Mouse (Mus musculus): Measurements from ENCODE around the gene St8sia2.

Gene St8sia2

DNA sequence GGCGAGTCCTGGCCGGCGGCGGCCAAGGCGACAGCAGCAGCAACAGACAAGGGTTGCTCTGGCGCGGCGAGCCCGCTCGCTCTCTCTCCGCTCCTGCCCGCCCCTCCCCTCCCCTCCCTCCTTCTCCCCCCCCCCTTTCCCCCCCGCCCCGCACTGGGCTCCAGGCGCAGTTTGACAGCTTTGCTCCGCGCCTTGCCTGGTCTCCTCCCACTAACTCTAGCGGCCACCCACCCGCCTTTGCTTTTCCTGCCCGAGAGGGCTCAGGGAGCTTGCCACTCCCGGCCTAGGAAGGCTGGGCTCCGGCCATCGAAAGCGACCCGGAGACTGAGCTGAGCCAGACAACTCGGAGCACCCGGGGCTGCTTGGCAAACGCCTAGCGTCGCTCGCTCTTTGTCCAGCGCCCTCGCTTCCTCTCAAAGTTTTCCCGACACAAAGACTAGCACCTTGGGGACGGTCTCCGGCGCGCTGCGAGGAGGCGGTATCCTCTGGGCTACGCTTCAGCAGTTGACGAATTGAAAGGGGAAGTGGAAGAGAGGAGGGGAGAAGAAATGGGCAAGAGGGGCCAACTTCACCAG lies at the start of gene St8sia2:
TSS of gene St8sia2 (minus strand) at position 90 of the 575 bp plus-strand sequence.
- DNase-seq (ENCODE audit: low spot score in 2 of 2) = no peak

GRCm38 (mm10) chr7:74061076-74061475 lies 47.6 kb upstream of the St8sia2 start:
- no peak for DNase-seq (ENCODE audit: low spot score in 2 of 2)

DNA sequence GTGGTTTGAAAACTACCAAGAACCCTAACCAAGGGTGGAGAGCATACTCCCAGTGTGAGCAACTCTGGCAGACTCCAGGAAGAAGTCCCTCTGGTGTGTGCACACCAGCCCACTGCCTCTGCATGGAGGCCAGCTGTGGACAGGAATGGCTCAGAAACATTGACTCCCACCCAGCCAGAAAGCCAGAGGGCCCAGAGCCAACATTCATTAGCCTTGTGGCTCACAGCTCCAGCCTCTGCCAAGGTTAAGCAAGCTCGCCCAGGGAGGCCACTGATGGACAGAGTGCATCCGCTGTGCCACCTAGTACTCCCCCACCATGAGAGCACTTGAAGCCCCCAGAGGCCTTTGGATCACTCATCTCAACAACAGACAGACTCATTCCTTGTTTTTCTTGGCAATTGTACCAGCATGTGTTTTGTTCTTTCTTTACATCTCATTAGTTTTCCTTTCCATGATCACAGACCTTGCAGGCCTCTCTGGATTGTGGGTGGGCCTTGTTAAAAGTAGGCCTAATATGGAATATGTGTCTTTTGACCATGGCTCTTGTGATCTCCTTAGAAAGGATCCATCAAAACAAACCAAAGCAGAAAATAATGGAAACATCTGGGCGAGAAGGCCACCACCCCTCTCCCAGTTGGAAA lies 46.9 kb upstream of the St8sia2 start:
- DNase-seq (ENCODE audit: low spot score in 2 of 2) = no peak

- DNase-seq (ENCODE audit: low spot score in 2 of 2) = no peak
Observed at GRCm38 (mm10) chr7:74059684-74060083, 46.2 kb upstream of the St8sia2 start.

DNA sequence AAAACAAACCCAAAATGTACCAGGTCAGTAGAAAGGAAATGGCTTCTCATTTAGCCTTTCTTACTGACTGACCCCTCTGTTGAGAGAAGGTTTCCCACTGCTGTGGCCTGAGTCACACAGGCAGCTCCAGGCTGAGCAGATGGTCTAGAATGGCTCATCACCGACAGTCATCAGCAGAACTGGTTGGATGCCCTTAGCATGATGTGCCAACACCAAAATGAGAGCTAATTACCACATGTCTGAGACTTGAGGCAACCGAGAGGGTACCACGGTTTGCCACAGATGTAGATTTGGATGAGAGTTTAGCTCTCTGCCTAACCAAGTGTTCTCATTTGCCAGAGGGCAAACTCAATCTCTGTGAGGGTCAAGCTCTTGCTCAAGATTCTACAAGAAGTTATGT lies 42.3 kb upstream of the St8sia2 start:
- no peak for DNase-seq (ENCODE audit: low spot score in 2 of 2)

DNA sequence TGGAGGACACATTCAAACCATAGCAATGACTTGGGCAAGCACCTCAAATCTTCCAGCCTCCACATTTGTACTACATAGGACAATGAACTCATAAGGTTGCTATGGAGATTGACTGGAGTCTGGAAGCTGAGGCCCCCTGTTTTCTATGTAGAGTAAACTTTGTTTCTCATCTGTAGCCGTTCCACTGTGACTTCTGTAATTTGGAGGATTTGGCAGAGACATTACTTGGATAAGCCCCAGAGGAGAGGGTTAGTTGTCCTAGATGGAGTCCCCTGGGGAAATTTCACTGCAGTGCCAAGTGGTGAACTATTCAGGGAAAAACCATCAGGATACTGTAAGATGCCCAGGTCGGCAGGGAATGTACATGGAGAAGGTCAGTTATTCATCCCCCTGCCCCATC lies 34.1 kb upstream of the St8sia2 start:
- DNase-seq (ENCODE audit: low spot score in 2 of 2) = no peak

- no peak for DNase-seq (ENCODE audit: low spot score in 2 of 2)
Observed at GRCm38 (mm10) chr7:74045166-74045957, 31.9 kb upstream of the St8sia2 start.

DNA sequence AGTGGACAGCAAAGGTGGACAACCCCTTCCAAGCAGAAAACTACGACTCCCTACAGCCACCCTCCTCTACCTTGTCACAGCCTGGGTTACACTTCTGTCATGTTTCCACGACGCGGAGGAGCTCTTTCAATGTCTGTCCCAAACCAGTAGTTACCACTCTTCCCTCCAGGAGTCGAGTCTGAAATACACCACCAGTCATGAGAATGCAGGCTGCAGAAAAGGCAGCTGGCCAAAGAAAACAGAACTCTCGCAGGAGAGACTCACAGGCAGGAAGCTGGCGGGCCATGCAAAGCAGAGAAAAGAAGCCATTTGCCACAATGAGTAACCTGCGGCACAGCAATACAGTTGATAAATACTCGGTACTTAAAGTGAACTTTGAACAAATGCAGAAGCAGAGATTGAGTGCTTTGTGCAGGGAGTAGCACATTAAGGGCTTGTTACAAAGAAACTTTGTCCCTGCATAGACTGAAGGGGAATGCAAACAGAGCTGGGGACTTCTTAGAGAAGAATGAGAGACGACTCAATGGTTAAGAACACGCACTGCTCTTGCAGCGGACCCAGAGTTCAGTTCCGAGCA lies 30.2 kb upstream of the St8sia2 start:
- no peak for DNase-seq (ENCODE audit: low spot score in 2 of 2)

DNA sequence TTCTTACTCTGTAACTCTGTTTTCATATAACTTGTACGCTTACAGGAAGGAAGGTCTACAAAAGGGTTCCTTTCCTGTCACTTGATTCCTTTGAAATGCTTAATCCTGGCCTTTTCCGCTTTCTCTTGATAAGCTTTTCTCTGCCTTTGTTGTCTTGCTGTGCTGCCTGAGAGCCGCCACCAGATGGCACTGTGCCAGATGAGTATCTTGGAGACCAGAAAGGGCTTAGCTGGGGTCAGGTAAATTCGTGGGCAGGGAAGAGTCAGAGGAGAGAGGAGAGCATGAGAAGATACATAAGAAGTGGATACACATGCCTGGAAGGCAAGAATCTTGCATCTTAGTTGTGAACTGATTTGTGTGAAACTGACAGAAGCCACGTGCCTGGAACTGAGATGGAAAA lies 11.5 kb upstream of the St8sia2 start:
- DNase-seq (ENCODE audit: low spot score in 2 of 2) = peak; percentile 21

DNA sequence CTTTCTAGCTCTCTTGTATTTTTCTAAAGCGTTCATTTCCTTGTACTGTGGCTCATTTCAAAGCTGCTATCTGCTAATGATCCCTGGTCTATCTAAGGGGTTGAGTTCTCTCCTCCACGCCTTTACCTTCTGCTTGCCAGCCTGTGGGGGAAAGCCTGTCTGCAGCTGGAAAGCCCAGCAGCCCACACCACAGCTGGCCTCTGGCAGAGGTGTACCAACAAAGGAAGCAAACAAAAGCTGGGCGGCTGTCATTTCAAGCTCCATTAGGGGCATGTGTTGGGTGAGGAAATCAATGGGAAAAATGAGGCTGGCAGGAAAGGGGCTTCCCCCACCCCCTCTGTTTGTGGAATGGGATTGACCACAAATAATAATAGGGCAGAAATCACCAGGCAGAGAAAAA lies 10.7 kb upstream of the St8sia2 start:
- DNase-seq (ENCODE audit: low spot score in 2 of 2) = no peak

DNA sequence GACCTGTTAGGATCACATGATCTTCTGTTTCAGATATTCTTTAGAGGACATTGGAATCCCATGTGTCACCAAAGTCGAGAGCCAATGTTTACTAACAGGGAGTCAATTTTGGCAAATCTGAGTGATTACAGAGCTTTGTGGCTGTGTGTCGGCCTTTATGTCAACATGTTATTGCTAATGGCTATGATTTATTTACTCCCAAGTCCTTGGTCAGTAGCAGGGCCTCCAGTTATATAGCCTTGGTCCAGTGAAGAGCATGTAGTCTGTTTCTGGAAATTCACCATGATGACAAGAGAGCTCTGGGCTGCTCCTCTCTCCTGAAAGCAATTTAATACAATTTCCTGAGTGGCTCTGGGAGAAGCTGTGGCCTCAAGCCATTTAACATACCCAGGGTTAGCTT lies 9.1 kb upstream of the St8sia2 start:
- DNase-seq (ENCODE audit: low spot score in 2 of 2) = no peak

GRCm38 (mm10) chr7:74021771-74022170 lies 8.3 kb upstream of the St8sia2 start:
- no peak for DNase-seq (ENCODE audit: low spot score in 2 of 2)

GRCm38 (mm10) chr7:74016613-74017012 lies 3.1 kb upstream of the St8sia2 start:
- no peak for DNase-seq (ENCODE audit: low spot score in 2 of 2)

GRCm38 (mm10) chr7:74012858-74013600 lies 461 bp downstream of the St8sia2 start:
- DNase-seq (ENCODE audit: low spot score in 2 of 2) = no peak

DNA sequence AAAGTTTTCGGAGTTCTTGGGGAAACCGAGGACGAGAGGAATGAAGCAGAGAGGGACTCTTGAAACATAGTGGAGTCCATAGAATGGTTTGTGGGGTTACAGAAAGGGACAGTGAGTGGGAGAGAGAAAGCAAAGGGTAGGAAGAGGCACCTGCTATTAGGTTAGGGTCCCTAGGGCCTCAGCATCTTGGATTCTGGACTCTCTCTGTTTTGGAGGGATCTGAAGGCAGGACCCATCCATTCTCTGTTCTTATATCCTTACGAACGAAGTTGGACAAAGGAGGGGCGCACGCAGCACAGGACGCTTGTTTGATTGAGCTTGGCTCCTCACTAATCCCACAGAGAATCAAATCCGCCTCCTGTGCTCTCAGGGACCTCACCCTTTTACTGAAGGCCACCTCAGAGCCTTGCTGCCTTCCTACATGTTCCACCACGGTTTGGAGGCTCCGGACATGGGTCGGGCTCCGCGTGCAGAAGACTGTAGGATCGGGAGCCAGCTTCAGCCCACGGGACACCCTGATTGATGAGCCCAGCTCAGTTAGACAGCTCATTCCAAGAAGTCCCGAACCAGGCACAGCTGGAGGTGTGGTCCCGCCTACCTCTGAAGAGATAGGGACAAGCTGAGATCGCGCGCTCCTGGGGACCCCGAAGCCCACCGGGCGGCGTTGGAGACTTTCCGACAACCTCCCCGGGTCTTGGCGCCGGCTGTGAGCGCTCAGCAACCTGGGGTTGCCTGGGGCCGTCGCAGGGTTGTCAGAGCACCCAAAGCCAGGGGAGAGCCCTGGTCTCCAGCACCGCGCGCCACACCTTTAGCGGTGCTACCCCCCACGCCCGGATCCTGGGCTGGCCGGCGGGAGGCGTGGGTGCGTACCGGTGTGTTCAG lies 1.3 kb downstream of the St8sia2 start:
- DNase-seq (ENCODE audit: low spot score in 2 of 2) = no peak

DNA sequence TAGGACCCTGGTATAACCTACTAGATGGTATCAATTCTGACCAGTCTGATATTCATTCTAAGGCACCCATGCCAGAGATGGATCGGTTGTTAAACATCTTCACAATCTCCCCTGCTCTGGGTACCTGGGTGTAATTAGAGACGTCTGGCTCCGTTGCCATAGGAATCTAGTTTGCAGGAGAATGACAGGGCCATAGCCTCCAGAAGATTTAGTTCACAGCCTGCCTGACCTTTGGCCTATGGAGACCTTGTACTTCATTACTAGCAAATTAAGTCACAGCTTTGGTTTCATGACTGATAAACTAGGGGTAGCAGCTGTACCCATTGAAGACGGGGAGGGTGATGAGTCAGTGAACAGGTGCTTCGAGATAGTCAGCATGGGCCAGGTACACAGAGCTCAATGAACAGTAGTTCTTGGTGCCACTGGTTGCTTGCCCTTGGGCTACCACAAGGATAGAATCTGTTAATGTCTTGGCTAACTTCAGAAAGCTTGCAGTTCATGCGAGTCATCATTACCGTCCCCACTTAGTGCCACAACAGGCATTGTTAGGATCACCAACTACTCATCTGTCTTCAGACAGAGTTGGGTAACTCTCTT lies 4.4 kb downstream of the St8sia2 start:
- no peak for DNase-seq (ENCODE audit: low spot score in 2 of 2)

GRCm38 (mm10) chr7:74006775-74007371 lies 6.6 kb downstream of the St8sia2 start:
- DNase-seq (ENCODE audit: low spot score in 2 of 2) = peak; percentile 9 to 18

DNA sequence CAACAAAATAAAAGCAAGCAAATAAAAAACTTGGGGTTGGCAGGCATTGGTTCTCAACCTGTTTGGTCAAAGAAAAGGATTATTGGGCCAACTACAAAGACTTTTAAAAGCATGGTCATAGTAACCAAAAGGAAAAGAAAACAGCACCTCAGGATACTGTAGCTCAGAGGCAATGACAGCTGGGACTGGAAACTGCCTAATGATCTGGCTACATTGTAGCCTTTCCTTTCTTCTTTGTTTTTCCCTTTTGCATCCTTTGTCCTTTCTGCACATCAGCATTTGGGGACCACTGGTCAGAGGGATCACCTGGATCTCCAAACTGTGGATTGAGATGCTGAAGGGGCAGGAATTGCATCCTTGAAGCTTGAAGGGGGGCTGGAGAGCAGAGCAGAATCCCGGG lies 7.1 kb downstream of the St8sia2 start:
- no peak for DNase-seq (ENCODE audit: low spot score in 2 of 2)

DNA sequence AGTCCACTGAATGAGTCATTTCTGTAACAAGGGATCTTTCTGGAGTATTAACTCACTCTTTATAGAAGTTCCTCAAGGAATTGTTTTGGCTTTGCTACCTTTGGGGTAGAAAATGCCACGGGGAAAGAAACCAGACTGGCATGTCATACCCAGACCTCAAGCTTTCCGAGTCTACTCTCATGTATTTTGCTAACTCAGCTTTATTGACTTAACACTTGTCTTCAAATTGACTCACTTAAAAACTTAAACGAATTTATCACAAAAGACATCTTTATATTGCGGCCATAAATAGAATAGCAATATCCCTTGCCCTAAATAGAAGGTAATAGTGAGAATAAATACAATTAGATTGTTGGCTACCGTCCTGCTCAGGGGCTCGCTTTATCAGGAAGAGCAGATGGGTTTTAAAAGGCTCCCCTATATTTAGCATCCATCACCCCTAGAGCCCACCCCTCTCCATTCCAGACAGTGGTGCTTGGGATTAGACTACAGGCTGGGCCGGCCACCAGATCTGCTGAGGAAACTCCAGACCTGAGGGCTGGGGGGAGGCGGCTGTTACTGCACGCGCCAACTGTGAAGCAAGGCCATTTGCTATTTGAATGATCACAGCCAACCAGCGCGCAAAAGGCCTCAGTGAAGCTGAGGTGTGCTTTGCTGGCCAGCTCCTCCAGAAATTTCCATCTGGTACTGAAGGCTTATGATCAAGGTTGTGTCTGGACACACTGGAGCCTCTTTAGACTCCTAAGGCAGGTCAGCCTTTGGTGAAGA lies 12.6 kb downstream of the St8sia2 start:
- no peak for DNase-seq (ENCODE audit: low spot score in 2 of 2)

Measured in right cerebral cortex, postnatal 36 days (tissue).